Mouse (Mus musculus): ENCODE measurements around the gene Utrn.
A peak's percentile ranks its signal among the peaks of the same experiment; 100 is the strongest.

The Utrn gene

DNA sequence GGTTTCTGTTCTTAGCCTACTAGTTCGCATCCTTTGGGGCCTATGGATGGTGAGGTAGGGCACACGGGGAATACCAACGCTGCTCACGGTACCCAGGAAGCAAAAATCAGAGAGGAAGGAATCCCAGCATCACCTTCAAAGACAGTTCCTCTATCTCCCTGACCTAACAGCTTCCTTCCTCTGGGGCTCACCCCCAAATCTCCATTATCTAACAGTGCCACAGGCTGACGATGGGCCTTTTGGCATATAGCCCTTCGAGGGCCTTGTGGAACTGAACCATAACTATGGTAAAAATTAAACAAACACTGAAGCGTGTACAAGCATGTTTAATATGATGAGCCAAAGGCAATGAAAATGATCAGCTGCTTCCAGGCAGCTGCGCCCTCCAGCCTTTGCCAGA is 37.0 kb downstream of the Utrn start:
- DNase-seq = no peak

GRCm38 (mm10) chr10:12827778-12828177 is 41.4 kb downstream of the Utrn start:
- DNase-seq = no peak

DNA sequence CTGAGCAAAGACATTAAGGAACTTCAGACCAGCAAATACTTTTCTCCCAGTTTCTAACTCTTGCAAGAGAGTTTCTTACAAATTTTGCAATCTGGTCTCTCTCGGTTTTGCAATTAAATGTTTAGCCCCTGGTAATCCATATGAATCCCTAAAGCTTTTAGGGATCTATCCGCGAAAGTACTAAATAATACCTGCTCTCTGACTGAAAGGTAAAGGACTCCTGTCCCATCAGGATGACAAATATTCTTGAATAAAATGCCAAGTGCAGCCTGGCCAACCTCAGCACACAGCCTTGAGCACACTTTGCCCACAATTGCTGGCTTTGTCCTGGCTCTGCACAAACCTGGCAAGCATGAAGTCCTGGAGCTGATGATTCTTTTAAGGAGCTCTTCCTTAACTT is 41.9 kb downstream of the Utrn start:
- DNase-seq = no peak

DNA sequence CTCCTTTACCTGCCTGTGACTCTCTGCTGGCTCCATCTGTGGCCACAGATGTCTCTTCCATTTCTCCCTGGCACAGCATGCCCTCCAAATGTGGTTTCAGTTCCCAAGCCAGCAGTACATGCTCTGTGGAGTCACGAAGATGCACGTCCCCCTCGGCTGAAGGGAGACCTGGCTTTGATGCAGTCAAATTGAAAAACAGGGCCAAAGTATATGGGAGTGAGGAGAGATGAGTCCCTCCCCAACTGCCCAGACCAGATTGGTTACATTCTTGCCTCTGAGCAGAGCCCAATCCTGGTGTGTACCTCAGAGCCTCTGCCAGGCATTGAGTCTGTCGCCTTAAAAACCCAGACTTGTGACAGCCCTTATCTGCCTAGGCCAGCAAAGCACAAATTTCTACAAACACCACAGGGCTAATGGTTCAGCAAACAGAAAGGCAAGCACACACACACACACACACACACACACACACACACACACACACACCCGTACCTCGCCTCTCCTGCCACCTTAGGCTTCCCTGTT is 42.3 kb downstream of the Utrn start:
- no peak for DNase-seq

DNA sequence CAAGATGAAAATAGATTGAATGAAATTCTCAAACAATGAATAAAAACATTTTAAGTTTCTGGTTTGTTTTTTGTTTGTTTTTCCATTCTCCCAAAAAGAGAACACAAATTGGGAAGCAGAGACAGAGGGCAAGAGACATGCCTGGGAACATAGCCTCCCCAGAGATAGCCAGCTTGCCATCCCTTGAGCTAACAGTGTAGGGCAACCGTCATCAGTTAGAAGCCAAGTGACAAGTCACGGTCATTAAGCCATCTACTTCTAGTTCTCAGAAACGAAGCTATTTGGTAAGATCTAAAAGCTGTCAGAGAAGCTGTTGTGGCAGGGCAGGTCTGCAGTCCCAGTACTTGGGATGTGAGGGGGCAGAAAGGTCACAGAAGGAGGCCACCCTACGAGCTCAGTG is 44.8 kb downstream of the Utrn start:
- no peak for DNase-seq

DNA sequence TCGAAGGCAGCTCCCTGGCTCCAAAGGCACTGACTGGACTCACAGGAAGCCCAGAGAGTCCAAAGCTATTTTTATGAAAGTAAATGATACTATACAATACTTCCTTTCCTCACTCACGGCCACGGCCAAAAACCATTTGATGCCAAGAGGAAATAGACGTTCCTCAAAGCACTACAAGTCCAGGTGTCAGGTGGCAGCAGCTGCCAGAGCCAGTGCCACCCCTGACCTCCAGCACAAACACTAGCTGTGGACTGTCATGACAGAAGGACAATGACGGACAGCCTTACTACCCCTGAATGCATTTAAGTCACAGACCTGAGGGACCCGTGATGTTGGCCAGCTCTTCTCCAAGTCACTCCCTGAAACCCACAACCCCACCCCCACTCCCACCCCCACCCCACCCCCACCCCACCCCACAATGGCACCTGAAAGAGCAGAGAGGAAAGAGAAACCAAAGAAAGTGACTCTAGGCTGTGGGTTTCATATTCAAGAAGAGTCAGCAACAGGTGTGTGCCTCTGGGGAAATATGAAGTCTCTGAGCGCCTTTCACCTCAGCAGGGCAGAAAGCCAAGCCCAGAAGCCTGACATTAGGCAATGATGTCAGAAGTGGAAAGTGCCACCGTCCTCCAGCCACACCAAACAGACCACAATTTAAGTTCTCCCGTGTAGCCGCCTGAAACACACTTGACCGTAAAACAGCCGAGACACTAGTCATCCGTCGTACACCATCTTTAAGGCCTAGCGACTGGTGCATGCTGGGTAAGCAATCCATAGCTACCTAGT is 45.5 kb downstream of the Utrn start:
- peak; percentile 55 for DNase-seq

- no peak for DNase-seq
These were observed 48.0 kb downstream of the Utrn start for GRCm38 (mm10) chr10:12820978-12821735.

- DNase-seq = no peak
These were observed 51.8 kb downstream of the Utrn start for GRCm38 (mm10) chr10:12817409-12817808.

DNA sequence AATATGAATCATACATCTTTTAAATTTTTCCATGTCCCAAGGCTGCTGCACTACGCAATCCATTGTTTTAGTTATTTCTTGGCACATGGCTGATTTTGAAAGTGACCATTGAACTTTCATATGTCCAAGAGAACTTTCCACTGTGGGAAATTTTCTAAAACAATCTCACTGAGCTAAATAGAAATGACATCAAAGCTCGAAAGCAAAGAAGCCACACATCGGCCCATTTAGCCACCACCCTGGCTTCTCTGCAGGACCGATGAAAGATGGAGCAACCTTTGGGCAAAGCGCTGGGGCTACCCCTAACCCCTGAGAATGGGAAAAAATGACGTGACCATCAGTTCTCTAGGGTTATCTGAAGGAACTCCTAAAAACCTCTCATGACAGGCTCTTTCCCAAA is 52.6 kb downstream of the Utrn start:
- DNase-seq = no peak

DNA sequence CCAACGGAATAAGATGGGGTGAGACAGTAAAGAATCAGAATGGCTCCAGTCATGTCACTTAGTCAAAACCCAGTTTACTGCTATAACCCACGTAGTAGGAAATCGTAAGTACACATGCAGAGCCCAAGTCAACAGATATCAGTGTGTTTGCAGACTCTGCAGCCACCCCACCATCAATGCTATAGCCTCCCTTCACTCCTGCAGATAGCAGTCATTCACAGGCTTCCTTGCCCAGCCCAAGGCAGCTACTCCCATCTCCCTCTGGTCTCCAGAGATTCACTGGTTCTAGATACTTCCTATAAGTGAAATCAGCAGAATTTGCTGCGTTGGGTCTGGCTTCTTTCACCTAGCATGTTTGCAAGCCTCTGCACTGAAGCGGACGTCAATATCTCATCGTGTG is 54.8 kb downstream of the Utrn start:
- no peak for DNase-seq

DNA sequence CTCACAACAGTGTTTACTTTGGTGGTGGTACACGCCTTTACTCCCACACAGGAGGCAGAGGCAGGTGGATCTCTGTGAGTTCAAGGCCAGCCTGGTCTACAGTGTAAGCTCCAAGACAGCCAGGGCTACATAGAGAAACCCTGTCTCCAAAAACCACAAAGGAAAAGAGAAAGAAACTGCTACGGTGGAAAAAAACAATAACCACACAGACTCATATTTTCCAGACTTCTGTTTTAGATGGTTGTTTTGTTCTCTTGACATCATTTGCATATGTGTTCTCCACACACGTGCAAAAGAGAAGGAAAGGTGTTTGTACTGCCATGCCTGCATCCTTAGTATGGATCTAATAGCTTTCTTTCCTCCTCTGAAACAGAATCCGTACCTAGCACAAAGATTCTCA is 55.3 kb downstream of the Utrn start:
- DNase-seq = no peak

DNA sequence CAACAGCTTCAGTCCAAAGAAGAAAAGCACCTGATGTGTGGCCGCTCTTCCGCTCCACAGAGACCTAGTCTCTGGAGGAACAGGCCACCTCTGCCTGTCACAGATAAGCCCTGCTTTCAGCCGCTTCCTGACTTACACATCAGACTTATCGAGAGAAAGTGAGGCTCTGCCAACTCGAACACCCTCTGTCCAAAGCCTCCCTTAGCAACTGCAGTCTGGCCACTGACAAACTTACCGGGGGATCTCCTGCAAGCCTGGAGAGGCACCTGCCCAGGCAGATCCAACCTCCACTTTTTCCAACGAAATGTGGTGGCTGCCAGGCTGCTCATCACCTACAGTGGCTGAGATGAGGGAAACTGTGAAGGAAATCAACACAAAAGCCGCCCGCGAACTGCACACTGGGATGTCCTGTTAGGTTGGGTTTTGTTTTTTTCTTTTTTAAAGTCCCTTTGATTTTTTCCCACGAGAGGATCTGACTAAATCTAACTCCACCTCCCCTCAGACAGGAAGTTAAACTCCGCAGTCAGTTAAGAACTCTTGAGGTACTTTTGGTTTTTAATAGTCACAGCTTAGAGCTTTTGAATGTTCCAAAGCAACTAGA is 55.9 kb downstream of the Utrn start:
- DNase-seq = peak; percentile 71

GRCm38 (mm10) chr10:12812680-12813079 is 56.5 kb downstream of the Utrn start:
- DNase-seq = peak; percentile 20

DNA sequence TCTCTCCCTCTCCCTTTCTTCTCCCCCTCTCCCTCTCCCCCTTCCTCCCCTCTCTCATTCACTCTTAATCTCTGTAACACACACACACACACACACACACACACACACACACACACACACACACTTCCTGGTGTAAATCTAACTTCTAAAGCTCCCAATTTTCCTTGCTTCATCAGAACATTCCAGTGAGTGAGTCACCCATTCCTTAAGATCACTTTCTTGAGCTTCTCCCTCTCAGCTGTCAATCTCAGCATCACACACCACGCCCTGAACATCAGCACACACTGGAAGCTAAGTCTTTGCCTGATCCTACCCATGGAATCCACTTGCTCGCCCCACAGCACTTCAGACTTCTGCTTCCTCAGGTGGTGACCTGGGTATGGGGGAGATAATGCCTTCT is 58.3 kb downstream of the Utrn start:
- no peak for DNase-seq

DNA sequence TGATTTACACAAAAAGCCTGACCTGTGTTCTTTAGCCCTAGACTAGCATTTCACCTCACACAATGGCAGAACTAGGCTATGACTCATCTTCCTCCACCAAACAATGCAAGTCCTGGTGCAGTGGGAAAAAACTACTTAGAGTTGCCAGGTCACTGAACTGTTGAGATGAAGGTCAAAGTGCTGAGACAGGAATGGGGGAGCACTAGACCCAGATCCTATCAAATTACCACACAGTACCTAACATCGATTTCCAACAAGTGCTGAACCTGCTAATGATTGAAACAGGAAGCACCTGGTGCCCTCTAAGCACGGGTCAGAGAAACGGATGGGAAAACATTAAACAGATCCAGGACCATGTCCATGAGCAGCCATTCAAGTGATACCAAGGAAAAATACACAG is 59.5 kb downstream of the Utrn start:
- no peak for DNase-seq

- DNase-seq = no peak
These were observed 60.7 kb downstream of the Utrn start for GRCm38 (mm10) chr10:12808467-12808866.

DNA sequence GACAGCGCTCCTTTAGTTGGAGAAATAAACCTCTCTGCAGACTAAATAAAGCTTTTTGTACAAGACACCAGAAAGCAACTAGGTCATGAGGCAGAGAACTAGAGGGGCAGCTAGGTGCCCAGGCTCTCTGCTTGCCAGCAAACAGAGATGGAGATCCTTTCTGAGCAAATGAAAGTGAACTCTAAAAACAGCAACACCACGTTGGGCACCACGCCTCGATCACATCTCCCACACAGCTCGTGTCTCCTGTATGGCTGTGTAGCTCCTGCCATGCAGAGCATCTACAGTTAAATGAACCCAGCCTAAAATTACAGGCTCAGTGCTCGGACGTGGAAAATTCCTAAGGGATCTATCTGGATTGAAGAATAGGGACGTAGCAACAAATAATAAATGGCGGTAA is 61.5 kb downstream of the Utrn start:
- no peak for DNase-seq

- no peak for DNase-seq
These were observed 63.3 kb downstream of the Utrn start for GRCm38 (mm10) chr10:12805826-12806225.

GRCm38 (mm10) chr10:12803939-12804338 is 65.2 kb downstream of the Utrn start:
- no peak for DNase-seq

GRCm38 (mm10) chr10:12799416-12799815 is 69.7 kb downstream of the Utrn start:
- DNase-seq = no peak

GRCm38 (mm10) chr10:12798248-12798647 is 70.9 kb downstream of the Utrn start:
- DNase-seq = no peak

DNA sequence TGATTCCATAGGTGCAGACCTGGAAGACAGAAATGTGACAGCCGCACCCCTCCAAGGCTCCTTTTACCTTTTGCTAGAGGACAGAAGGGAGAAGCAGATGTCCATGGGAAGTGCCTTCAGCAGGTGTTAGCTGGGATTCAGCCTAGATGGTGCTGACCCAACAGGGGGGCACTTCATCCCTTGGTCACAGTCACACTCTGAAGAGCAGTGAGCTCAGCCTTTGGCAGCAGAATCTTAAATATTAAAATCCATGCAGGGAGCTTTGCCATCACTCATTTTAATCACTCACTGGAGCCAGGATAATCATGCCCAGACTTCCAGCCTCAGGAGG is 72.7 kb downstream of the Utrn start:
- no peak for DNase-seq

DNA sequence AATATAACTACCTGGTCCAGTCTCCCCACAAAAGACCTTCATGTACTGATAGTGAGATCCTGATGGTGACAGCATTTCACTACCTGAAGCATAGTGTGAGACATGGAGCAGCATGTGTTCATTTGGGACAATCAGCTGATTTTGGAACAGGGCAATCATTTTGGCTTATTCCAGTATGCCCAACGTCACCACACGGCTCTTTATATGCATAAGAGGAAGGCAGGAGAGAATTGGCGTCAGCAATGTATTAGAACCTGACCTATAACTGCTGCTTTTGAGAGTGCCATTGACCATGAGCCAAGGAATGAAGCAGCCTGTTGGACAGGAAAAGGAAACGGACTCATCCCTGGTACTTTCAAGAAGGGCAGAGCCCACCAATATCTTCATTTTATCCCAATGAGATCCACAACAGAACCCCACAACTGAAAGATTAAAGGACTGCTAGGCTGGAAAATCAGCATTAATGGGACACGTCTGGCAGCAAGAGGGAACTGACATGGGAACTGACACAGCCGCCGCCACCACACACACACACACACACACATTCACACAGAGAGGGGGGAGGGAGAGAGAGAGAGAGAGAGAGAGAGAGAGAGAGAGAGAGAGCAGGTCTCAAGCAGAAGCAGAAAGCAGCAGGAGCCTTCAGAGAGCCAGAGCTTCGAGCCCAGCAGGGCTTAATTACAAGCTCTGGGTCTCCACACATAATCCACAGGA is 73.2 kb downstream of the Utrn start:
- DNase-seq = no peak
